Mouse (Mus musculus) ES-E14 (cell line): Measurements from ENCODE around the gene Ppp2r2c. TPM values are rescaled to one million over a fixed set of nuclear protein-coding genes. Genes with fewer than 3 reads are reported as not detected.

Source experiments
- DNase-seq: peaks from one replicate; pipeline ENCODE4 v3.0.0-alpha.2; 2013; ENCODE audit warnings: low read depth, low spot score
- H3K27ac ChIP-seq: 2 replicates; pipeline ENCODE4 v1.5.1; 2012; ENCODE audit warnings: low read depth, mild to moderate bottlenecking, low read length, moderate library complexity, mixed read lengths; ENCODE audit not compliant: poor library complexity, insufficient read depth, severe bottlenecking
- H3K36me3 ChIP-seq: 2 replicates; pipeline ENCODE4 v1.6.1; 2012; ENCODE audit warnings: mild to moderate bottlenecking, low read length, moderate library complexity, mixed read lengths; ENCODE audit not compliant: control insufficient read depth, poor library complexity, insufficient read depth, severe bottlenecking
- H3K4me1 ChIP-seq, 2 experiments: fragments of 150-350 bp in 1 of 2; sonication (generic) in 1 of 2; 2 replicates each; pipeline ENCODE4 v1.6.1; 2012; ENCODE audit warnings: low read length in 2 of 2, mild to moderate bottlenecking in 1 of 2, mixed read lengths in 1 of 2; ENCODE audit not compliant: control insufficient read depth in 2 of 2, insufficient read depth in 2 of 2, poor library complexity in 1 of 2
- H3K4me3 ChIP-seq, 2 experiments: fragments of 150-350 bp in 1 of 2; sonication (generic) in 1 of 2; 2 replicates each; pipeline ENCODE4 v1.5.1; 2012; ENCODE audit warnings: low read length in 2 of 2, low read depth in 1 of 2, mild to moderate bottlenecking in 1 of 2, mixed read lengths in 1 of 2; ENCODE audit not compliant: insufficient read depth in 1 of 2, poor library complexity in 1 of 2, severe bottlenecking in 1 of 2
- H3K9ac ChIP-seq: 2 replicates; pipeline ENCODE4 v1.6.1; 2012; ENCODE audit warnings: low read depth, mild to moderate bottlenecking, low read length, mixed read lengths; ENCODE audit not compliant: poor library complexity, insufficient read depth, severe bottlenecking
- H3K9me3 ChIP-seq: fragments of 150-350 bp; sonication (generic); 2 replicates; pipeline ENCODE4 v1.6.1; 2012; ENCODE audit warnings: low read depth, mild to moderate bottlenecking, low read length; ENCODE audit not compliant: control insufficient read depth, insufficient read depth
- CHD2 ChIP-seq: IDR thresholded peaks from 2 replicates; pipeline ENCODE4 v1.6.1; 2014; ENCODE audit warnings: mild to moderate bottlenecking, low read depth, low read length, inconsistent platforms
- HCFC1 ChIP-seq: IDR thresholded peaks from 2 replicates; pipeline ENCODE4 v1.6.1; 2012; ENCODE audit warnings: low read length, inconsistent platforms, borderline replicate concordance; ENCODE audit not compliant: insufficient read depth
- MAFK ChIP-seq: IDR thresholded peaks from 2 replicates; pipeline ENCODE4 v1.6.1; 2014; ENCODE audit warnings: mild to moderate bottlenecking, low read depth, low read length, inconsistent platforms; ENCODE audit not compliant: insufficient read depth
- ZC3H11A ChIP-seq: IDR thresholded peaks from 2 replicates; pipeline ENCODE4 v1.6.1; 2012; ENCODE audit warnings: low read depth, mild to moderate bottlenecking, inconsistent platforms, low read length, borderline replicate concordance
- ZNF384 ChIP-seq: IDR thresholded peaks from 2 replicates; pipeline ENCODE4 v1.6.1; 2012; ENCODE audit warnings: low read depth, low read length, inconsistent platforms
- in situ Hi-C, 2 experiments: fragments of 600-800 bp; cut with MboI; formaldehyde crosslinking; loops; one replicate each; pipeline ENCODE4 v1.15.1; 2025; ENCODE audit warnings: low sequenced_read_pairs in 2 of 2, inconsistent platforms in 1 of 2; ENCODE audit not compliant: unreplicated experiment in 2 of 2
- total RNA-seq: library from RNA; depleted of rRNA; stranded (reverse); fragments of 300-350 nt; gene quantifications from 2 replicates; pipeline ENCODE4 v1.2.3, GENCODE M21; 2012

Ppp2r2c gene
- total RNA-seq, 1 experiment: 7.3 TPM

DNA sequence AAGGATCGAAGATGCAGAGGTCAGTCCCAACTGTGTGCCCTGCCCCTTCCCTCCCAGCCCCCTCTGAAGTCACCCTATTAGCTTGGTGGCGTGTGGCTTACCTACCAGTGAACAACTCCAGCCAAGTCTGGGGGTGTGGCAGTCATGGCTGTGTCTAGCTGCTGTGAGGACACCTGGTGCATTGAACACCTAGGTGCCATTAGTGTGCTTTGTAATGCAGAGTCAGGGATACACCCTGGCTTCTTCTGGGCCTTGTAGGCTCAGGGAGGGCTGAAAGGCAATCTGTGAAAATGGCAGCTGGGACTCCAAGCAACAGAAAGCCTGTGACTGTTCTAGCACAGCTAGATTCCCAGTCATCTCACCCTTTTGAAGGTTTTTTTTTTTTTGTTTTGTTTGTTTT lies 34.5 kb downstream of the Ppp2r2c start:
- no peak for TF ChIP-seq CHD2
- peak; percentile 30; the same call in 1 of the 2 replicates for TF ChIP-seq MAFK
- no peak overlapping the region for H3K9ac ChIP-seq
- peak; percentile 67 for DNase-seq
- H3K4me3 ChIP-seq: no peak overlapping the region
- H3K4me1 ChIP-seq: peaks cover 1 to 8% of the 10 kb centered on the region in 2 experiments; a peak in 1 of 4 replicates
- in situ Hi-C loops: no loop called here
- no peaks in the 10 kb centered on the region for H3K36me3 ChIP-seq
- no peak overlapping the region for H3K27ac ChIP-seq
- no peaks in the 10 kb centered on the region for H3K9me3 ChIP-seq

DNA sequence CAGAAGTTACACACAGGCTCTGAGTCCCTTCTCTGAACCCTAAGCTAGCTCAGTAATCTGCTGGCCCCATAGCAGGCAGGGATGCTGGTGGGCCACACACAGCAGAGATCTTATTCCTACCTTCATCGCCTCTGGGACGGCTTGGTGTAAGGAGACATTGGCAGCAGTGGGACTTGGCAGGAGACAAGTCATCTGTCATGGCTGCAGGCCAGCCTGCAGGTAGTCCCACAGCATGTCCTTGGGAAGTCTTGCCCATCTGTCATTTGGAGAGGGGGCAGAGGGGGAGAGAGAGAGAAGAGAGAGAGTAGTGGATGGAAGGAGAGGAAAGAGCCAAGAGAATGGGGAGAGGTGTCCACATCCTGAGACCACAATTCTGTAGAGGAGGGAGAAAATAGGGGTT lies 35.8 kb downstream of the Ppp2r2c start:
- DNase-seq: no peak
- H3K4me3 ChIP-seq: no peak overlapping the region
- H3K36me3 ChIP-seq: no peaks in the 10 kb centered on the region
- H3K4me1 ChIP-seq: peaks cover 1 to 8% of the 10 kb centered on the region in 2 experiments; a peak in 1 of 4 replicates
- TF ChIP-seq HCFC1: no peak
- no peak for TF ChIP-seq MAFK
- no peak for TF ChIP-seq ZC3H11A
- TF ChIP-seq CHD2: no peak
- no peak for TF ChIP-seq ZNF384
- in situ Hi-C loops: no loop called here
- no peak overlapping the region for H3K27ac ChIP-seq
- H3K9me3 ChIP-seq: no peaks in the 10 kb centered on the region
- no peak overlapping the region for H3K9ac ChIP-seq

DNA sequence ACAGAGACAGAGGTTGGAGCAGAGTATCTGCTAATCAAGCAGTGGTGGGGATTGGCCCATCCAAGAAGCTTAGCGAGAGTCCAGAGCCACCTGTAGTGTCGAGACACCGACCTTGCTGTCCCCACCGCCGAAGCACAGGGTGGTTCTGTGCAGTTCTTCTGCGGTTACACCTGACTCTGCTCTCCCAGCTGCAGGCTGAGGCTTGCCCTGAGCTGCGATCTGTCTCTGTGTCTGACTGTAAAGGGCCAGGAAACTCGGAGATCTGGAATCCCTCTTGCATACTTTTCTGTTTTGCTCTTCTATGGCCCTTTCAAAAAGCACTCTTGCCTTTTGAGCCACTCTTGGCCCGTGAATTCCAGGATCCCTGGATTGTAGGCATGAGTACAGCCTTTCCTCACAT lies 36.4 kb downstream of the Ppp2r2c start:
- H3K4me3 ChIP-seq: no peak overlapping the region
- no peak for DNase-seq
- H3K9me3 ChIP-seq: no peaks in the 10 kb centered on the region
- H3K36me3 ChIP-seq: no peaks in the 10 kb centered on the region
- H3K9ac ChIP-seq: no peak overlapping the region
- TF ChIP-seq ZC3H11A: no peak
- no peak for TF ChIP-seq MAFK
- no peak for TF ChIP-seq ZNF384
- no peak for TF ChIP-seq CHD2
- TF ChIP-seq HCFC1: no peak
- H3K4me1 ChIP-seq: peaks cover 1 to 8% of the 10 kb centered on the region in 2 experiments; a peak in 1 of 4 replicates
- in situ Hi-C loops: no loop called here
- no peak overlapping the region for H3K27ac ChIP-seq

DNA sequence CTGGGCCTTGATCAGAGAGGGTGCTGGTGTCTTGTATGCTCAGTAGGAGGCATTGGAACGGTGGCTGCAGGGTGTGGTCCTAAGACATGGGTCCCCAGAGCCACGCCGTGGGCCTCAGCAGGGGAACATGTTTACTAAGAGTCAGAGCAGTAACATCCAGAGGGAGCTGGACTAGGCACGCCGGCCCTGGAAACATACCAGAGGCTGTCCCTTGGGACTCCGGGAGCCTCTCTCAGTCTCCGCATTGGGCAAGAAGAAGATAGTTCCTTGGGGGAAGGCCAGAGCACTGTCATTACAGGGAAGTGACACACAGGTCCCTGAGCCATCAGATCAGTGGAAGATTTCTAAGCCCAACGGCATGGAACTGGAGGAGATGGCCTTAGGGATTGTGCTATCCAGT lies 36.9 kb downstream of the Ppp2r2c start:
- no peaks in the 10 kb centered on the region for H3K36me3 ChIP-seq
- H3K4me1 ChIP-seq: peaks cover 1 to 8% of the 10 kb centered on the region in 2 experiments; a peak in 1 of 4 replicates
- no peak overlapping the region for H3K27ac ChIP-seq
- no peak overlapping the region for H3K4me3 ChIP-seq
- TF ChIP-seq ZC3H11A (no peak), CHD2 (no peak), MAFK (no peak), ZNF384 (no peak), HCFC1 (no peak)
- no peaks in the 10 kb centered on the region for H3K9me3 ChIP-seq
- no peak for DNase-seq
- in situ Hi-C loops: no loop called here
- H3K9ac ChIP-seq: no peak overlapping the region

DNA sequence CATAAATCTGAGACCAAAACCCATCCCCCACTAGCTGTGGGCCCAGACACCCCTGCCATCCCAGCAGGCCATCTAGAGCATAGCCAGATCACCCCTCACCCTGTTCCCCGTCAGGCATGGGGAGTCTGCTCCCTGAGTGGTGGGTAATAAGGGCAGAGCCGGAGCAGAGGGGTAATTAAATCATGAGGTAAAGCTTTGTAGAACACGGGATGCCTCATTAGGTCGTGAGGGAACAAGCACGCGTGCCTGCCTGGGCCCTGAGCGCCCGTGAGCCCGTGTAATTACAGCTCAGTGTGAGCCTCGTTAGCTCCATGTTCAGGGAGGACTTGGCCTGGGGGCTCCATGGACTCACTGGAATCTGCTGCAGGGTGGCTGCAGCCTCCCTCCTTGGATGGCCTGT lies 39.4 kb downstream of the Ppp2r2c start:
- Histone ChIP-seq H3K27ac (no peak overlapping the region), H3K4me3 (no peak overlapping the region), H3K4me1 (peaks cover 0 to 8% of the 10 kb centered on the region in 2 experiments; a peak in 1 of 4 replicates), H3K36me3 (no peaks in the 10 kb centered on the region), H3K9ac (no peak overlapping the region), H3K9me3 (no peaks in the 10 kb centered on the region)
- no peak for TF ChIP-seq ZC3H11A
- no peak for TF ChIP-seq HCFC1
- TF ChIP-seq ZNF384: no peak
- no peak for TF ChIP-seq CHD2
- no peak for TF ChIP-seq MAFK
- in situ Hi-C loops: no loop called here
- DNase-seq: no peak
